Mouse (Mus musculus) bone marrow macrophage, adult 2 months (primary cell): ENCODE measurements around the gene Rhbdd1. TPM values are rescaled to one million over a fixed set of nuclear protein-coding genes. Genes with fewer than 3 reads are reported as not detected.

Source experiments
- H3K27ac ChIP-seq: 2 replicates; pipeline ENCODE4 v1.5.1; 2012; ENCODE audit warnings: low read depth, low read length; ENCODE audit not compliant: insufficient read depth
- H3K4me1 ChIP-seq: 2 replicates; pipeline ENCODE4 v1.6.1; 2012; ENCODE audit warnings: low read length; ENCODE audit not compliant: control insufficient read depth, insufficient read depth
- H3K4me3 ChIP-seq: 2 replicates; pipeline ENCODE4 v1.5.1; 2012; ENCODE audit warnings: mild to moderate bottlenecking, low read length, moderate library complexity; ENCODE audit not compliant: insufficient read depth
- CTCF ChIP-seq: IDR thresholded peaks from 2 replicates; pipeline ENCODE4 v1.5.1; 2012; ENCODE audit warnings: low read depth, mild to moderate bottlenecking, low read length, moderate library complexity
- POLR2A ChIP-seq: IDR thresholded peaks from 2 replicates; pipeline ENCODE4 v1.6.1; 2012; ENCODE audit warnings: mild to moderate bottlenecking, low read depth, low read length, borderline replicate concordance
- polyA plus RNA-seq: library from polyadenylated mRNA; stranded (reverse); fragments of >200 nt; gene quantifications from 2 replicates; pipeline ENCODE4 v1.2.4, GENCODE M21; 2012; ENCODE audit not compliant: missing spikeins, insufficient read depth, insufficient read length

Rhbdd1 gene
- polyA plus RNA-seq, 1 experiment: 24.6 TPM

- H3K4me3 ChIP-seq: no peak overlapping the region
- H3K27ac ChIP-seq: no peak overlapping the region
- no peak for TF ChIP-seq POLR2A
- no peak for TF ChIP-seq CTCF
- H3K4me1 ChIP-seq: peaks cover 8% of the 10 kb centered on the region
Observed at GRCm38 (mm10) chr1:82324131-82324785, 8.0 kb downstream of the Rhbdd1 start.

- peaks cover 3% of the 10 kb centered on the region; the same call in 1 of the 2 replicates for H3K4me1 ChIP-seq
- no peak for TF ChIP-seq CTCF
- TF ChIP-seq POLR2A: no peak
- no peak overlapping the region for H3K4me3 ChIP-seq
- no peak overlapping the region for H3K27ac ChIP-seq
Observed at GRCm38 (mm10) chr1:82326120-82326519, 9.9 kb downstream of the Rhbdd1 start.

- no peak overlapping the region for H3K4me3 ChIP-seq
- no peaks in the 10 kb centered on the region for H3K4me1 ChIP-seq
- TF ChIP-seq CTCF (no peak), POLR2A (no peak)
- no peak overlapping the region for H3K27ac ChIP-seq
Observed at GRCm38 (mm10) chr1:82328033-82328775, 12.0 kb downstream of the Rhbdd1 start.

- no peak for TF ChIP-seq POLR2A
- no peak for TF ChIP-seq CTCF
- Histone ChIP-seq H3K4me1 (no peaks in the 10 kb centered on the region), H3K27ac (no peak overlapping the region), H3K4me3 (no peak overlapping the region)
Observed at GRCm38 (mm10) chr1:82329237-82329953, 13.1 kb downstream of the Rhbdd1 start.

GRCm38 (mm10) chr1:82329954-82330247, 13.6 kb downstream of the Rhbdd1 start:
- Histone ChIP-seq H3K4me3 (no peak overlapping the region), H3K4me1 (no peaks in the 10 kb centered on the region), H3K27ac (no peak overlapping the region)
- TF ChIP-seq CTCF: no peak
- no peak for TF ChIP-seq POLR2A

- Histone ChIP-seq H3K4me1 (no peaks in the 10 kb centered on the region), H3K27ac (no peak overlapping the region), H3K4me3 (no peak overlapping the region)
- TF ChIP-seq CTCF: no peak
- no peak for TF ChIP-seq POLR2A
Observed at GRCm38 (mm10) chr1:82334506-82334905, 18.3 kb downstream of the Rhbdd1 start.

- Histone ChIP-seq H3K27ac (no peak overlapping the region), H3K4me3 (no peak overlapping the region), H3K4me1 (no peaks in the 10 kb centered on the region)
- TF ChIP-seq CTCF (no peak), POLR2A (no peak)
Observed at GRCm38 (mm10) chr1:82353089-82353488, 36.8 kb downstream of the Rhbdd1 start.

- TF ChIP-seq POLR2A (no peak), CTCF (no peak)
Observed at GRCm38 (mm10) chr1:82353755-82354154, 37.5 kb downstream of the Rhbdd1 start.

GRCm38 (mm10) chr1:82358871-82359647, 42.8 kb downstream of the Rhbdd1 start:
- H3K4me1 ChIP-seq: no peaks in the 10 kb centered on the region
- no peak overlapping the region for H3K27ac ChIP-seq
- no peak for TF ChIP-seq POLR2A
- TF ChIP-seq CTCF: no peak
- H3K4me3 ChIP-seq: no peak overlapping the region

More at GRCm38 (mm10) chr1:82353755-82354154, 37.5 kb downstream of the Rhbdd1 start:
- H3K4me3 ChIP-seq: no peak overlapping the region
- no peak overlapping the region for H3K27ac ChIP-seq
- no peaks in the 10 kb centered on the region for H3K4me1 ChIP-seq
